Mouse (Mus musculus) MEL (cell line): ENCODE results near the gene Pick1. TPM values are rescaled to one million over a fixed set of nuclear protein-coding genes. Genes with fewer than 3 reads are reported as not detected.

Experiments used
- DNase-seq: peaks from one replicate; pipeline ENCODE4 v3.0.0; 2011; ENCODE audit warnings: low read depth, low spot score
- H3K27ac ChIP-seq: 2 replicates; pipeline ENCODE4 v1.5.1; 2012; ENCODE audit warnings: low read depth, mild to moderate bottlenecking, control low read depth, low read length, moderate library complexity; ENCODE audit not compliant: control insufficient read depth
- H3K27me3 ChIP-seq, 2 experiments: fragments of 150-350 bp in 1 of 2; sonication (generic) in 1 of 2; 2 replicates each; pipeline ENCODE4 v1.6.1; 2012; ENCODE audit warnings: low read length in 2 of 2, mild to moderate bottlenecking in 2 of 2, improper control_type of control experiment in 1 of 2, moderate library complexity in 1 of 2; ENCODE audit not compliant: insufficient read depth in 2 of 2, control insufficient read depth in 1 of 2
- H3K36me3 ChIP-seq, 2 experiments: 2 replicates each; pipeline ENCODE4 v1.6.1; 2012 to 2014; ENCODE audit warnings: low read length in 2 of 2, improper control_type of control experiment in 1 of 2, inconsistent platforms in 1 of 2, mild to moderate bottlenecking in 1 of 2; ENCODE audit not compliant: insufficient read depth in 2 of 2, control insufficient read depth in 1 of 2
- H3K4me1 ChIP-seq, 2 experiments: fragments of 150-350 bp in 1 of 2; sonication (generic) in 1 of 2; 2 replicates each; pipeline ENCODE4 v1.6.1; 2012; ENCODE audit warnings: low read length in 2 of 2, improper control_type of control experiment in 1 of 2, mild to moderate bottlenecking in 1 of 2; ENCODE audit not compliant: insufficient read depth in 2 of 2, control insufficient read depth in 1 of 2
- H3K4me3 ChIP-seq, 2 experiments: fragments of 150-350 bp in 1 of 2; sonication (generic) in 1 of 2; 2 replicates each; pipeline ENCODE4 v1.5.1; 2012; ENCODE audit warnings: low read depth in 2 of 2, low read length in 2 of 2, mild to moderate bottlenecking in 2 of 2, moderate library complexity in 2 of 2, control low read depth in 1 of 2, improper control_type of control experiment in 1 of 2; ENCODE audit not compliant: control insufficient read depth in 1 of 2, insufficient read depth in 1 of 2
- H3K79me2 ChIP-seq: 2 replicates; pipeline ENCODE4 v1.6.1; 2012; ENCODE audit warnings: mild to moderate bottlenecking, low read length, moderate library complexity; ENCODE audit not compliant: control insufficient read depth, poor library complexity, insufficient read depth
- H3K9ac ChIP-seq: 2 replicates; pipeline ENCODE4 v1.6.1; 2012; ENCODE audit warnings: low read depth, mild to moderate bottlenecking, control low read depth, low read length, moderate library complexity; ENCODE audit not compliant: control insufficient read depth, poor library complexity, severe bottlenecking
- H3K9me3 ChIP-seq: fragments of 150-350 bp; sonication (generic); replicated peaks from 2 replicates; pipeline ENCODE4 v1.6.1; 2012; ENCODE audit warnings: mild to moderate bottlenecking, low read length, improper control_type of control experiment, moderate library complexity; ENCODE audit not compliant: insufficient read depth
- BHLHE40 ChIP-seq: IDR thresholded peaks from 2 replicates; pipeline ENCODE4 v1.6.1; 2012; ENCODE audit warnings: low read depth, mild to moderate bottlenecking, inconsistent platforms, low read length, improper control_type of control experiment, borderline replicate concordance
- CHD1 ChIP-seq: IDR thresholded peaks from 2 replicates; pipeline ENCODE4 v1.6.1; 2012; ENCODE audit warnings: low read depth, mild to moderate bottlenecking, inconsistent platforms, low read length, improper control_type of control experiment
- CTCF ChIP-seq, 3 experiments: IDR thresholded peaks in 2 of 3; conservative IDR thresholded peaks in 1 of 3; 2 replicates each; pipeline ENCODE4 v1.5.1; 2011 to 2012; ENCODE audit warnings: low read length in 3 of 3, low read depth in 2 of 3, mild to moderate bottlenecking in 2 of 3, improper control_type of control experiment in 1 of 3, inconsistent platforms in 1 of 3, mixed read lengths in 1 of 3, moderate library complexity in 1 of 3; ENCODE audit not compliant: control insufficient read depth in 1 of 3, insufficient read depth in 1 of 3, poor library complexity in 1 of 3, severe bottlenecking in 1 of 3
- E2F4 ChIP-seq: IDR thresholded peaks from 2 replicates; pipeline ENCODE4 v1.6.1; 2011; ENCODE audit warnings: low read depth, low read length, improper control_type of control experiment, borderline replicate concordance
- EP300 ChIP-seq, 2 experiments: IDR thresholded peaks; 2 replicates each; pipeline ENCODE4 v1.6.1; 2011; ENCODE audit warnings: improper control_type of control experiment in 2 of 2, low read length in 2 of 2, low read depth in 1 of 2, mild to moderate bottlenecking in 1 of 2
- ETS1 ChIP-seq: IDR thresholded peaks from 2 replicates; pipeline ENCODE4 v1.6.1; 2012; ENCODE audit warnings: low read depth, mild to moderate bottlenecking, inconsistent platforms, low read length, improper control_type of control experiment, moderate library complexity
- JUND ChIP-seq: IDR thresholded peaks from 2 replicates; pipeline ENCODE4 v1.6.1; 2011; ENCODE audit warnings: low read depth, mild to moderate bottlenecking, improper control_type of control experiment, low read length
- MEF2A ChIP-seq: IDR thresholded peaks from 2 replicates; pipeline ENCODE4 v1.6.1; 2014; ENCODE audit warnings: low read depth, mild to moderate bottlenecking, inconsistent platforms, low read length, improper control_type of control experiment; ENCODE audit not compliant: poor library complexity, insufficient replicate concordance, severe bottlenecking; ENCODE audit errors: extremely low read depth
- MXI1 ChIP-seq: IDR thresholded peaks from 2 replicates; pipeline ENCODE4 v1.6.1; 2011; ENCODE audit warnings: mild to moderate bottlenecking, low read depth, low read length, improper control_type of control experiment
- MYC ChIP-seq: IDR thresholded peaks from 2 replicates; pipeline ENCODE4 v1.6.1; 2011; ENCODE audit warnings: low read depth, mild to moderate bottlenecking, low read length, improper control_type of control experiment, moderate library complexity
- NELFE ChIP-seq: IDR thresholded peaks from 2 replicates; pipeline ENCODE4 v1.6.1; 2011; ENCODE audit warnings: low read depth, low read length, improper control_type of control experiment
- POLR2A ChIP-seq, 2 experiments: IDR thresholded peaks; 2 replicates each; pipeline ENCODE4 v1.6.1; 2011 to 2012; ENCODE audit warnings: low read length in 2 of 2, mild to moderate bottlenecking in 2 of 2, control low read depth in 1 of 2, improper control_type of control experiment in 1 of 2, low read depth in 1 of 2, moderate library complexity in 1 of 2; ENCODE audit not compliant: control insufficient read depth in 1 of 2, insufficient read depth in 1 of 2, poor library complexity in 1 of 2
- SIN3A ChIP-seq: IDR thresholded peaks from 2 replicates; pipeline ENCODE4 v1.6.1; 2012; ENCODE audit warnings: low read length, improper control_type of control experiment, inconsistent platforms
- TAL1 ChIP-seq: IDR thresholded peaks from 2 replicates; pipeline ENCODE4 v1.6.1; 2012; ENCODE audit warnings: mild to moderate bottlenecking, inconsistent platforms, low read length, moderate library complexity, mixed read lengths
- TBP ChIP-seq: IDR thresholded peaks from 2 replicates; pipeline ENCODE4 v1.8.0; 2011; ENCODE audit warnings: low read depth, low read length, improper control_type of control experiment
- UBTF ChIP-seq: IDR thresholded peaks from 2 replicates; pipeline ENCODE4 v1.6.1; 2012; ENCODE audit warnings: low read depth, mild to moderate bottlenecking, inconsistent platforms, low read length, improper control_type of control experiment, moderate library complexity, borderline replicate concordance; ENCODE audit not compliant: insufficient read depth
- USF1 ChIP-seq: IDR thresholded peaks from 2 replicates; pipeline ENCODE4 v1.6.1; 2014; ENCODE audit warnings: low read depth, mild to moderate bottlenecking, inconsistent platforms, low read length, improper control_type of control experiment, moderate library complexity
- USF2 ChIP-seq, 2 experiments: IDR thresholded peaks; 2 replicates each; pipeline ENCODE4 v1.6.1; 2011 to 2012; ENCODE audit warnings: improper control_type of control experiment in 2 of 2, low read length in 2 of 2, borderline replicate concordance in 1 of 2, inconsistent platforms in 1 of 2, low read depth in 1 of 2, mild to moderate bottlenecking in 1 of 2; ENCODE audit not compliant: insufficient read depth in 1 of 2
- ZC3H11A ChIP-seq: IDR thresholded peaks from 2 replicates; pipeline ENCODE4 v1.6.1; 2012; ENCODE audit warnings: low read depth, mild to moderate bottlenecking, inconsistent platforms, low read length, improper control_type of control experiment
- ZKSCAN1 ChIP-seq: IDR thresholded peaks from 2 replicates; pipeline ENCODE4 v1.6.1; 2012; ENCODE audit warnings: low read depth, mild to moderate bottlenecking, inconsistent platforms, low read length, improper control_type of control experiment, moderate library complexity
- ZMIZ1 ChIP-seq: IDR thresholded peaks from 2 replicates; pipeline ENCODE4 v1.6.1; 2012; ENCODE audit warnings: low read depth, mild to moderate bottlenecking, inconsistent platforms, low read length, improper control_type of control experiment, moderate library complexity
- ZNF384 ChIP-seq: IDR thresholded peaks from 2 replicates; pipeline ENCODE4 v1.6.1; 2012; ENCODE audit warnings: low read depth, mild to moderate bottlenecking, inconsistent platforms, low read length, improper control_type of control experiment
- polyA plus RNA-seq, 2 experiments: library from polyadenylated mRNA; stranded (reverse) in 1 of 2; unstranded in 1 of 2; fragments of >175 nt in 1 of 2; fragments of >200 nt in 1 of 2; gene quantifications; 2 replicates each; pipeline versions ENCODE4 v1.2.1 to v1.2.4; 2012; ENCODE audit warnings: low replicate concordance in 2 of 2, low read depth in 1 of 2; ENCODE audit not compliant: insufficient read length in 2 of 2, insufficient read depth in 1 of 2, missing spikeins in 1 of 2
- total RNA-seq: library from RNA; depleted of rRNA; stranded (reverse); fragments of 300-350 nt; gene quantifications from 2 replicates; pipeline ENCODE4 v1.2.3, GENCODE M21; 2012

The Pick1 gene
- total and polyA plus RNA-seq, 3 experiments: 20.8 to 24.3 TPM; not detected in 1

- no peaks in the 10 kb centered on the region for H3K36me3 ChIP-seq
- H3K9me3 ChIP-seq: no peaks in the 10 kb centered on the region
- no peaks in the 10 kb centered on the region for H3K79me2 ChIP-seq
- H3K9ac ChIP-seq: no peak overlapping the region
- TF ChIP-seq EP300 (IDR thresholded peaks at IDR 0.05; ENCODE audit: low read depth in 1 of 2, low read length in 2 of 2) (no peak), ZKSCAN1 (no peak), E2F4 (no peak), TBP (no peak), USF1 (no peak), ETS1 (no peak), SIN3A (no peak), UBTF (no peak), ZC3H11A (no peak), CTCF (IDR thresholded peaks at IDR 0.05 in 2 of 3, conservative IDR thresholded peaks at IDR 0.05 in 1 of 3; ENCODE audit: control insufficient read depth in 1 of 3, insufficient read depth in 1 of 3, low read depth in 2 of 3, low read length in 3 of 3, poor library complexity in 1 of 3, severe bottlenecking in 1 of 3) (no peak)
- H3K4me3 ChIP-seq: no peak overlapping the region
- H3K27me3 ChIP-seq: no peaks in the 10 kb centered on the region
- H3K4me1 ChIP-seq: no peaks in the 10 kb centered on the region
- no peak for DNase-seq
- no peak overlapping the region for H3K27ac ChIP-seq
These were observed 34.8 kb downstream of the Pick1 start for GRCm38 (mm10) chr15:79263726-79264125.

GRCm38 (mm10) chr15:79265384-79265783 is 36.4 kb downstream of the Pick1 start:
- Histone ChIP-seq H3K27ac (no peak overlapping the region), H3K79me2 (no peaks in the 10 kb centered on the region; the same call in 1 of the 2 replicates), H3K27me3 (no peaks in the 10 kb centered on the region), H3K4me3 (no peak overlapping the region), H3K9ac (no peak overlapping the region), H3K36me3 (no peaks in the 10 kb centered on the region), H3K9me3 (no peaks in the 10 kb centered on the region), H3K4me1 (no peaks in the 10 kb centered on the region)
- no peak for TF ChIP-seq MYC
- TF ChIP-seq NELFE: no peak
- no peak for TF ChIP-seq ZNF384
- no peak for TF ChIP-seq UBTF
- no peak for TF ChIP-seq MEF2A
- TF ChIP-seq MXI1: no peak
- no peak for TF ChIP-seq E2F4
- TF ChIP-seq EP300 (IDR thresholded peaks at IDR 0.05; ENCODE audit: low read depth in 1 of 2, low read length in 2 of 2): no peak
- no peak for TF ChIP-seq USF1
- TF ChIP-seq POLR2A (IDR thresholded peaks at IDR 0.05; ENCODE audit: control insufficient read depth in 1 of 2, insufficient read depth in 1 of 2, low read depth in 1 of 2, low read length in 2 of 2, poor library complexity in 1 of 2): no peak
- TF ChIP-seq TAL1: no peak
- TF ChIP-seq ZMIZ1: no peak
- TF ChIP-seq JUND: no peak
- no peak for TF ChIP-seq CHD1
- no peak for TF ChIP-seq USF2 (IDR thresholded peaks at IDR 0.05; ENCODE audit: borderline replicate concordance in 1 of 2, insufficient read depth in 1 of 2, low read depth in 1 of 2, low read length in 2 of 2)
- TF ChIP-seq ZC3H11A: no peak
- TF ChIP-seq SIN3A: no peak
- TF ChIP-seq BHLHE40: no peak
- DNase-seq: no peak
